ENCODE assay signal across 16 mouse cellular contexts in genomic region chr15:87321067-87321985, GRCm38 (mm10).
A peak's percentile ranks its signal among the peaks of the same experiment; 100 is the strongest.
DNase-seq lines count a peak whose midpoint lies in the region; ATAC-seq and TF ChIP-seq lines count a peak whose summit lies in the region.
"Had no signal": no experiment of that assay in that cellular context is flagged by ENCODE, and none has a peak within 500 bp of the region (broad histone marks: within the 10 kb centered on the region; RNA-seq: fewer than 3 reads in every experiment).

No protein-coding gene starts in this region.

- no peak overlapping the region for H3K27ac ChIP-seq in kidney, adult 2 months (ENCODE audit: insufficient read depth, low read depth, low read length)
- no peak overlapping the region for H3K27ac ChIP-seq in kidney, embryonic 16.5 days (ENCODE audit: low read length)
- no peak overlapping the region for H3K27ac ChIP-seq in liver, embryonic 13.5 days
- H3K27ac ChIP-seq: embryonic facial prominence, embryonic 15.5 days; forebrain, embryonic 13.5 days; heart, embryonic 13.5 days; liver, embryonic 15.5 days; midbrain, embryonic 10.5 days had no signal

- H3K36me3 ChIP-seq in kidney, adult 2 months (ENCODE audit: control insufficient read depth, insufficient read depth, low read length) = no peaks in the 10 kb centered on the region
- no peaks in the 10 kb centered on the region for H3K36me3 ChIP-seq in kidney, embryonic 16.5 days (ENCODE audit: insufficient read depth, low read length)
- no peaks in the 10 kb centered on the region for H3K36me3 ChIP-seq in liver, embryonic 13.5 days
- H3K36me3 ChIP-seq: embryonic facial prominence, embryonic 15.5 days; heart, embryonic 13.5 days; liver, embryonic 15.5 days; midbrain, embryonic 10.5 days had no signal

- H3K4me3 ChIP-seq in kidney, adult 2 months (ENCODE audit: insufficient read depth, low read depth, low read length) = no peak overlapping the region
- no peak overlapping the region for H3K4me3 ChIP-seq in kidney, embryonic 16.5 days (ENCODE audit: low read length)
- no peak overlapping the region for H3K4me3 ChIP-seq in liver, embryonic 13.5 days (replicated peaks)
- H3K4me3 ChIP-seq: embryonic facial prominence, embryonic 15.5 days; forebrain, embryonic 13.5 days; heart, embryonic 13.5 days; liver, embryonic 15.5 days; midbrain, embryonic 10.5 days had no signal

- 54% methylated on average over 12 of the region's 12 CpGs for WGBS in kidney, adult 2 months
- WGBS in kidney, embryonic 16.5 days = 64% methylated on average over 12 of the region's 12 CpGs
- WGBS in liver, embryonic 13.5 days (ENCODE audit: insufficient replicate concordance) = 50% methylated on average over 12 of the region's 12 CpGs

- TF ChIP-seq POLR2A in kidney, adult 2 months (IDR thresholded peaks at IDR 0.05; ENCODE audit: low read depth, low read length) = no peak

- H3K27me3 ChIP-seq in kidney, adult 2 months (replicated peaks; ENCODE audit: control insufficient read depth, insufficient read depth, low read length) = no peaks in the 10 kb centered on the region
- H3K27me3 ChIP-seq in kidney, embryonic 16.5 days (ENCODE audit: insufficient read depth, low read length) = no peaks in the 10 kb centered on the region
- no peaks in the 10 kb centered on the region for H3K27me3 ChIP-seq in liver, embryonic 13.5 days
- H3K27me3 ChIP-seq: embryonic facial prominence, embryonic 15.5 days; forebrain, embryonic 13.5 days; heart, embryonic 13.5 days; liver, embryonic 15.5 days had no signal

- ATAC-seq in kidney, embryonic 16.5 days (ENCODE audit: low FRiP score, low TSS enrichment) = no peak
- ATAC-seq in liver, embryonic 13.5 days (ENCODE audit: low read depth) = peak; percentile 20; the same call in 1 of the 2 replicates
- ATAC-seq in megakaryocyte, adult 5-6 weeks (ENCODE audit: poor library complexity, severe bottlenecking) = no peak
- ATAC-seq: forebrain, embryonic 13.5 days; Patski had no signal

- no peak overlapping the region for H3K9ac ChIP-seq in kidney, embryonic 16.5 days (replicated peaks; ENCODE audit: low read length)
- H3K9ac ChIP-seq in liver, embryonic 13.5 days = no peak overlapping the region
- H3K9ac ChIP-seq: embryonic facial prominence, embryonic 15.5 days; forebrain, embryonic 13.5 days; heart, embryonic 13.5 days; liver, embryonic 15.5 days had no signal

- no peaks in the 10 kb centered on the region for H3K4me1 ChIP-seq in kidney, adult 2 months (ENCODE audit: control insufficient read depth, insufficient read depth, low read length)
- no peaks in the 10 kb centered on the region for H3K4me1 ChIP-seq in kidney, embryonic 16.5 days (ENCODE audit: insufficient read depth, low read length)
- H3K4me1 ChIP-seq in liver, embryonic 13.5 days (replicated peaks) = no peaks in the 10 kb centered on the region
- H3K4me1 ChIP-seq: embryonic facial prominence, embryonic 15.5 days; forebrain, embryonic 13.5 days; heart, embryonic 13.5 days; liver, embryonic 15.5 days; midbrain, embryonic 10.5 days had no signal

- no peak for TF ChIP-seq CTCF in kidney, adult 2 months (conservative IDR thresholded peaks at IDR 0.05; ENCODE audit: insufficient read depth, insufficient read length, low read depth, low read length)

- H3K4me2 ChIP-seq in kidney, embryonic 16.5 days (replicated peaks; ENCODE audit: low read depth, low read length) = no peak overlapping the region
- no peak overlapping the region for H3K4me2 ChIP-seq in liver, embryonic 13.5 days
- H3K4me2 ChIP-seq: embryonic facial prominence, embryonic 15.5 days; forebrain, embryonic 13.5 days; heart, embryonic 13.5 days; liver, embryonic 15.5 days had no signal

- DNase-seq in cerebellum, postnatal 10 days = peak; percentile 82 to 90
- no peak for DNase-seq in cerebellum, adult 9-11 months
- peak; percentile 79 for DNase-seq in kidney, adult 2 months
- peak; percentile 29 to 63 for DNase-seq in kidney, adult 8-10 months
- no peak for DNase-seq in liver, embryonic 13.5 days
- no peak for DNase-seq in ovary, postnatal 14 days (ENCODE audit: low spot score)
- DNase-seq: B cell, adult 2 months; right cerebral cortex, postnatal 14 days had no signal

- no peaks in the 10 kb centered on the region for H3K9me3 ChIP-seq in kidney, embryonic 16.5 days (ENCODE audit: low read length)
- H3K9me3 ChIP-seq in liver, embryonic 13.5 days (replicated peaks) = peaks cover 4% of the 10 kb centered on the region; the same call in 1 of the 2 replicates
- H3K9me3 ChIP-seq: embryonic facial prominence, embryonic 15.5 days; forebrain, embryonic 13.5 days; liver, embryonic 15.5 days; midbrain, embryonic 10.5 days had no signal

Comparison
In these comparisons a context has a peak if more than half of its experiments do, and no peak if none do; other contexts are left out.
1. DNase-seq: peak in cerebellum, postnatal 10 days (2 of 2), kidney, adult 2 months (single experiment) and kidney, adult 8-10 months (2 of 2); none in cerebellum, adult 9-11 months (single experiment), liver, embryonic 13.5 days (single experiment) and ovary, postnatal 14 days (single experiment).